ENCODE assay signal across 27 mouse cellular contexts in the genomic region with DNA sequence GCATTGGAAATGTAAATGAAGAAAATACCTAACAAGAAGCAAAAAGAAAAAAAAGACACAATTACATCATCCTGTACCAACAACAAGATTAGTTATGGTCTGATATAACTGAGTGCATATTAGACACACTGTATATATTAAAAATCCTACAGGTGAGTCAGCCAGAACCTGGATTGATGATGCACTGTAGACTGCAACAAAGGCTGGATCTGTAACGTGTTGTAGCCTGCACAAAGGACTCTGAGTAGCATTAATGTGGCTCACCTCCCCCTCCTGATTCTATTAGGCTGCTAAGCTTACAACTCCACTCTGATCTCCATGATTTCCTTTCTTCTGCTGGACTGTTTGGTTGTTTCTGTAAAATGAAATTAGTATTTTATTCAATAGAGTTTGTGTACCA.
"Had no signal": no experiment of that assay in that cellular context is flagged by ENCODE, and none has a peak within 500 bp of the region (broad histone marks: within the 10 kb centered on the region; RNA-seq: fewer than 3 reads in every experiment).

No protein-coding gene starts in this region.

- H3K27me3 ChIP-seq: embryonic facial prominence, embryonic 12.5 days; embryonic facial prominence, embryonic 15.5 days; forebrain, embryonic 12.5 days; forebrain, embryonic 13.5 days; forebrain, embryonic 15.5 days had no signal

- H3K4me2 ChIP-seq: embryonic facial prominence, embryonic 12.5 days; embryonic facial prominence, embryonic 15.5 days; forebrain, embryonic 12.5 days; forebrain, embryonic 13.5 days; forebrain, embryonic 15.5 days had no signal

- H3K36me3 ChIP-seq: embryonic facial prominence, embryonic 12.5 days; embryonic facial prominence, embryonic 15.5 days; forebrain, embryonic 10.5 days; forebrain, embryonic 12.5 days; forebrain, embryonic 15.5 days had no signal

- H3K9ac ChIP-seq: embryonic facial prominence, embryonic 12.5 days; embryonic facial prominence, embryonic 15.5 days; forebrain, embryonic 12.5 days; forebrain, embryonic 13.5 days; forebrain, embryonic 15.5 days; forebrain, postnatal 0 days had no signal

- H3K4me1 ChIP-seq: embryonic facial prominence, embryonic 12.5 days; embryonic facial prominence, embryonic 15.5 days; forebrain, embryonic 10.5 days; forebrain, embryonic 12.5 days; forebrain, embryonic 13.5 days; forebrain, embryonic 15.5 days had no signal

- DNase-seq: cerebellum, adult 2 months; cerebellum, adult 8-10 months; cerebellum, adult 9-10 months; cerebellum, adult 9-11 months; cerebellum, postnatal 10 days; cerebellum, postnatal 14 days; cerebellum, postnatal 25 days; cerebellum, postnatal 36 days; embryo, embryonic 11 days; forebrain, postnatal 0 days; gastrocnemius, adult 2 months; gastrocnemius, postnatal 10 days; gastrocnemius, postnatal 14 days; gastrocnemius, postnatal 25 days; gastrocnemius, postnatal 36 days; heart, adult 11 months; heart, adult 18-20 months; heart, adult 2 months had no signal

- ATAC-seq: forebrain, embryonic 13.5 days; forebrain, embryonic 14.5 days; forebrain, embryonic 15.5 days; forebrain, embryonic 16.5 days; forebrain, postnatal 0 days had no signal

- H3K4me3 ChIP-seq: embryonic facial prominence, embryonic 12.5 days; embryonic facial prominence, embryonic 15.5 days; erythroblast, embryonic 14.5 days; forebrain, embryonic 10.5 days; forebrain, embryonic 12.5 days; forebrain, embryonic 13.5 days; forebrain, embryonic 15.5 days; gastrocnemius, adult 2 months; heart, adult 2 months had no signal

- H3K27ac ChIP-seq: embryonic facial prominence, embryonic 12.5 days; embryonic facial prominence, embryonic 15.5 days; forebrain, embryonic 10.5 days; forebrain, embryonic 12.5 days; forebrain, embryonic 13.5 days; forebrain, embryonic 15.5 days; gastrocnemius, adult 2 months; heart, adult 2 months had no signal

- H3K9me3 ChIP-seq: embryonic facial prominence, embryonic 12.5 days; embryonic facial prominence, embryonic 15.5 days; forebrain, embryonic 10.5 days; forebrain, embryonic 12.5 days; forebrain, embryonic 13.5 days; forebrain, embryonic 15.5 days had no signal
